Mouse (Mus musculus): ENCODE data around the gene Gbp6. TPM values are rescaled to one million over a fixed set of nuclear protein-coding genes. Genes with fewer than 3 reads are reported as not detected.
A peak's percentile ranks its signal among the peaks of the same experiment; 100 is the strongest.
"Not testable (repeated sequence)": the region's sequence is repeated elsewhere in the genome, so short reads cannot be mapped to it uniquely, and the experiment has no call there.

Gbp6 gene
- polyA plus RNA-seq, 1 experiment from 2014 or later: 5.4 TPM

GRCm38 (mm10) chr5:105301531-105301930, 8.0 kb upstream of the Gbp6 start:
- WGBS: 14% methylated on average over 2 of the region's 2 CpGs
- Histone ChIP-seq H3K9ac (ENCODE audit: low read length) (no peak overlapping the region), H3K4me2 (ENCODE audit: low read depth, low read length) (no peak overlapping the region), H3K36me3 (ENCODE audit: control insufficient read depth, insufficient read depth) (no peaks in the 10 kb centered on the region), H3K27ac (ENCODE audit: low read length) (peak overlapping the region; percentile 78), H3K27me3 (ENCODE audit: control insufficient read depth, insufficient read depth, low read length) (no peaks in the 10 kb centered on the region), H3K4me3 (ENCODE audit: low read length) (no peak overlapping the region), H3K9me3 (replicated peaks; ENCODE audit: control insufficient read depth, low read length) (no peaks in the 10 kb centered on the region), H3K4me1 (ENCODE audit: control insufficient read depth, insufficient read depth, low read length) (peaks cover 13% of the 10 kb centered on the region)
- peak; percentile 97 for ATAC-seq (replicated peaks; ENCODE audit: extremely low read depth, insufficient read depth, low FRiP score)

GRCm38 (mm10) chr5:105295746-105296145, 2.2 kb upstream of the Gbp6 start:
- no peak overlapping the region for H3K4me2 ChIP-seq (ENCODE audit: low read depth, low read length)
- no peaks in the 10 kb centered on the region for H3K36me3 ChIP-seq (ENCODE audit: control insufficient read depth, insufficient read depth)
- no peak overlapping the region for H3K27ac ChIP-seq (ENCODE audit: low read length)
- WGBS: 83% methylated on average over 3 of the region's 3 CpGs
- no peaks in the 10 kb centered on the region for H3K9me3 ChIP-seq (replicated peaks; ENCODE audit: control insufficient read depth, low read length)
- no peak overlapping the region for H3K9ac ChIP-seq (ENCODE audit: low read length)
- no peaks in the 10 kb centered on the region for H3K27me3 ChIP-seq (ENCODE audit: control insufficient read depth, insufficient read depth, low read length)
- H3K4me1 ChIP-seq (ENCODE audit: control insufficient read depth, insufficient read depth, low read length): peaks cover 5% of the 10 kb centered on the region; the same call in 1 of the 2 replicates
- ATAC-seq (replicated peaks; ENCODE audit: extremely low read depth, insufficient read depth, low FRiP score): no peak
- H3K4me3 ChIP-seq (ENCODE audit: low read length): no peak overlapping the region

GRCm38 (mm10) chr5:105292492-105292891, 1.0 kb downstream of the Gbp6 start:
- Histone ChIP-seq H3K27ac (ENCODE audit: low read length) (no peak overlapping the region), H3K4me2 (ENCODE audit: low read depth, low read length) (no peak overlapping the region), H3K9me3 (replicated peaks; ENCODE audit: control insufficient read depth, low read length) (no peaks in the 10 kb centered on the region), H3K9ac (ENCODE audit: low read length) (no peak overlapping the region), H3K4me1 (ENCODE audit: control insufficient read depth, insufficient read depth, low read length) (peaks cover 5% of the 10 kb centered on the region; the same call in 1 of the 2 replicates), H3K36me3 (ENCODE audit: control insufficient read depth, insufficient read depth) (no peaks in the 10 kb centered on the region), H3K27me3 (ENCODE audit: control insufficient read depth, insufficient read depth, low read length) (no peaks in the 10 kb centered on the region), H3K4me3 (ENCODE audit: low read length) (no peak overlapping the region)
- WGBS: 91% methylated on average over 1 of the region's 1 CpGs
- no peak for ATAC-seq (replicated peaks; ENCODE audit: extremely low read depth, insufficient read depth, low FRiP score)

GRCm38 (mm10) chr5:105290921-105291320, 2.6 kb downstream of the Gbp6 start:
- not testable (repeated sequence) for H3K9me3 ChIP-seq (replicated peaks; ENCODE audit: control insufficient read depth, low read length); H3K4me2 ChIP-seq (ENCODE audit: low read depth, low read length); ATAC-seq (replicated peaks; ENCODE audit: extremely low read depth, insufficient read depth, low FRiP score); H3K9ac ChIP-seq (ENCODE audit: low read length); H3K4me3 ChIP-seq (ENCODE audit: low read length); H3K27me3 ChIP-seq (ENCODE audit: control insufficient read depth, insufficient read depth, low read length); H3K4me1 ChIP-seq (ENCODE audit: control insufficient read depth, insufficient read depth, low read length); H3K36me3 ChIP-seq (ENCODE audit: control insufficient read depth, insufficient read depth); H3K27ac ChIP-seq (ENCODE audit: low read length)
- 84% methylated on average over 3 of the region's 3 CpGs for WGBS

GRCm38 (mm10) chr5:105260673-105261072, 32.8 kb downstream of the Gbp6 start:
- H3K4me3 ChIP-seq (ENCODE audit: low read length); H3K9me3 ChIP-seq (replicated peaks; ENCODE audit: control insufficient read depth, low read length); H3K27ac ChIP-seq (ENCODE audit: low read length); H3K9ac ChIP-seq (ENCODE audit: low read length); H3K27me3 ChIP-seq (ENCODE audit: control insufficient read depth, insufficient read depth, low read length); H3K36me3 ChIP-seq (ENCODE audit: control insufficient read depth, insufficient read depth); H3K4me1 ChIP-seq (ENCODE audit: control insufficient read depth, insufficient read depth, low read length); H3K4me2 ChIP-seq (ENCODE audit: low read depth, low read length): not testable (repeated sequence)
- WGBS: no CpG with 5 or more reads among the region's 3 CpGs
- ATAC-seq (replicated peaks; ENCODE audit: extremely low read depth, insufficient read depth, low FRiP score): peak; percentile 49; the same call in 1 of the 2 replicates

- H3K27ac ChIP-seq (ENCODE audit: low read length): no peak overlapping the region
- H3K4me2 ChIP-seq (ENCODE audit: low read depth, low read length): no peak overlapping the region
- H3K9me3 ChIP-seq (replicated peaks; ENCODE audit: control insufficient read depth, low read length): no peaks in the 10 kb centered on the region
- no peak overlapping the region for H3K9ac ChIP-seq (ENCODE audit: low read length)
- no peak overlapping the region for H3K4me3 ChIP-seq (ENCODE audit: low read length)
- H3K36me3 ChIP-seq (ENCODE audit: control insufficient read depth, insufficient read depth): no peaks in the 10 kb centered on the region
- no peaks in the 10 kb centered on the region for H3K4me1 ChIP-seq (ENCODE audit: control insufficient read depth, insufficient read depth, low read length)
- ATAC-seq (replicated peaks; ENCODE audit: extremely low read depth, insufficient read depth, low FRiP score): 0 out of 2 replicates have a peak, but pooled peaks have one; percentile 18
- H3K27me3 ChIP-seq (ENCODE audit: control insufficient read depth, insufficient read depth, low read length): no peaks in the 10 kb centered on the region
Observed at GRCm38 (mm10) chr5:105252491-105252890, 41.0 kb downstream of the Gbp6 start.

- H3K36me3 ChIP-seq (ENCODE audit: control insufficient read depth, insufficient read depth); H3K27ac ChIP-seq (ENCODE audit: low read length); ATAC-seq (replicated peaks; ENCODE audit: extremely low read depth, insufficient read depth, low FRiP score); H3K4me3 ChIP-seq (ENCODE audit: low read length); H3K4me1 ChIP-seq (ENCODE audit: control insufficient read depth, insufficient read depth, low read length); H3K4me2 ChIP-seq (ENCODE audit: low read depth, low read length); H3K9ac ChIP-seq (ENCODE audit: low read length); H3K27me3 ChIP-seq (ENCODE audit: control insufficient read depth, insufficient read depth, low read length); H3K9me3 ChIP-seq (replicated peaks; ENCODE audit: control insufficient read depth, low read length): not testable (repeated sequence)
- 75% methylated on average over 3 of the region's 3 CpGs for WGBS
Observed at GRCm38 (mm10) chr5:105244741-105245140, 48.8 kb downstream of the Gbp6 start.

- not testable (repeated sequence) for H3K9me3 ChIP-seq (replicated peaks; ENCODE audit: control insufficient read depth, low read length); ATAC-seq (replicated peaks; ENCODE audit: extremely low read depth, insufficient read depth, low FRiP score); H3K27me3 ChIP-seq (ENCODE audit: control insufficient read depth, insufficient read depth, low read length); H3K27ac ChIP-seq (ENCODE audit: low read length); H3K4me3 ChIP-seq (ENCODE audit: low read length); H3K4me1 ChIP-seq (ENCODE audit: control insufficient read depth, insufficient read depth, low read length); H3K36me3 ChIP-seq (ENCODE audit: control insufficient read depth, insufficient read depth); H3K4me2 ChIP-seq (ENCODE audit: low read depth, low read length); H3K9ac ChIP-seq (ENCODE audit: low read length)
- 79% methylated on average over 5 of the region's 5 CpGs for WGBS
Observed at GRCm38 (mm10) chr5:105240982-105241381, 52.5 kb downstream of the Gbp6 start.

- H3K4me2 ChIP-seq (ENCODE audit: low read depth, low read length); H3K9ac ChIP-seq (ENCODE audit: low read length); H3K36me3 ChIP-seq (ENCODE audit: control insufficient read depth, insufficient read depth); H3K27me3 ChIP-seq (ENCODE audit: control insufficient read depth, insufficient read depth, low read length); H3K4me3 ChIP-seq (ENCODE audit: low read length); H3K27ac ChIP-seq (ENCODE audit: low read length); H3K4me1 ChIP-seq (ENCODE audit: control insufficient read depth, insufficient read depth, low read length); H3K9me3 ChIP-seq (replicated peaks; ENCODE audit: control insufficient read depth, low read length): not testable (repeated sequence)
- peak; percentile 60; the same call in 1 of the 2 replicates for ATAC-seq (replicated peaks; ENCODE audit: extremely low read depth, insufficient read depth, low FRiP score)
Observed at GRCm38 (mm10) chr5:105239483-105240047, 53.9 kb downstream of the Gbp6 start, which contains the start of gene Gbp10. Gene Gbp10 (minus strand): TSS chr5:105239533.

Data from heart, embryonic 16.5 days (tissue).